Mouse (Mus musculus) kidney, adult 18-20 months (tissue): ENCODE results near the gene Iqgap3.

Source experiments
- DNase-seq: peaks from one replicate; pipeline ENCODE4 v3.0.0; 2021

Gene Iqgap3

DNA sequence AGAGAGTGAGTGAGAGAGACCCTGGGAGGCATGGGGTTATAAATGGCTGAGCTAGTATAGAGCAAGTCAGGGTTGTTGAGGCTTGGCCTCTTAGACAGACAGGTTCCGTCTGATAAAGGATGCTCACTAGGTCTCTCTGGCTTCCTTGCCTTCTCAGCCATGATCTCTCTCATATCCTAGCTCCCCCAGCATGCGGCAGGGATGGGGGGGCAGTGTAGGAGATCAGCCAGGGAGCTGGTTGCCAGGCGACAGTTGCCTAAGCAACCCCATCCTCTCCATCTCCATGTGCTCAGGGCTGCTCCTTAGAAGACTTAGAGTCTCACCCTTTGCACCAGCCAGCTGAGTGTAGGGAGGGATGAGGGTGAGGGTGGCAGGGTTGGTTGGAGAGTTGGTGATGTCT, 70.3 kb downstream of the Iqgap3 start:
- DNase-seq = no peak

DNA sequence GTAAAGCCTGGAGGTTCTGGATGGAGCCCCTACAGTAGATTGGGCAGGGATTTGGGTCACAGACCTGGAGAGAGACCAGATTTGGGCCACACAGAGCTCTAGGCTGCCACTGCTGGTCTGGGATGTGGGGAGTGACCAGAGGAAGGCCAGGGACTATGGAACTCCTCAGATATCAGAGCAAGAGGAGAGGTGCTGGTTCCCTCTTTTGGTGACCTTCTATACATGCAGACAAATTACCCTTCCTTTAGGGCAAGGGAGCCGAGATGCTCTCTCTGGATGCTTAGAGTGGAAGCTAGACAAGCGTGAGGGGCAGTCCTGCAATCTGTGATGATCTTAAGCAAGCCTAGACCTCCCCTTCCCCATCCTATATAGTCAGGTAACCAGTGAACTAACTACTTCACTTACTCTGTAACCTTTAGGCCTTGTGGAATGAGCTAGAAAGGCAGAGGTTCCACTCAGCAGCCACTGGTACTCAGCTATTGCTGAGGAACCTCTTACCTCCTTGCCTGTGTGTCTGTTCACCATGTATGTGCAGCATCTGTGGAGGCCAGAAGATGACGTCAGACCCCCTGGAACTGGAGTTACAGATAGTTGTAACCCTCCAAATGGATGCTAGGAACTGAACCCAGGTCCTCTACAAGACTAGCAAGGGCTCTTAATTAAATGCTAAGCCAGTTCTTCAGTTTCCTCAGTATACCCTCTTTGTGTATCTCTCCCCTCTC, 71.7 kb downstream of the Iqgap3 start:
- no peak for DNase-seq

DNA sequence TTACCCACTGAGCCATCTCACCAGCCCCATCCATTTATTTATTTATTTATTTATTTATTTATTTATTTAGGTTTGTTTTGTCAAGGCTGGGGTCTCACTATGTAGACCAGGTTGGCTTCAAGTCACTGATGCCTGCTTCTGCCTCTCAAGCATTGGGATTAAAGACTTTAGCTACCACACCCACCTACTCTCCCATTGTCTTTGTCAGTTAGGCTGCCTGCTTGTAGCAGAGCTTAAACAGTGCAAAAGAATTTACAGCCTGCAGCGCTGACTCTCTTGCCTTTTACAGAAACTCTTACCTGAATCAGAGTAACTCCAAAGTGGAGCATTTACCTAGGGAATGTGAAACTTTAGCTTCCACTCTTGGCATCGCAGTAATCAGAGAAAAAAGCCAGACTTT, 72.5 kb downstream of the Iqgap3 start:
- no peak for DNase-seq

DNA sequence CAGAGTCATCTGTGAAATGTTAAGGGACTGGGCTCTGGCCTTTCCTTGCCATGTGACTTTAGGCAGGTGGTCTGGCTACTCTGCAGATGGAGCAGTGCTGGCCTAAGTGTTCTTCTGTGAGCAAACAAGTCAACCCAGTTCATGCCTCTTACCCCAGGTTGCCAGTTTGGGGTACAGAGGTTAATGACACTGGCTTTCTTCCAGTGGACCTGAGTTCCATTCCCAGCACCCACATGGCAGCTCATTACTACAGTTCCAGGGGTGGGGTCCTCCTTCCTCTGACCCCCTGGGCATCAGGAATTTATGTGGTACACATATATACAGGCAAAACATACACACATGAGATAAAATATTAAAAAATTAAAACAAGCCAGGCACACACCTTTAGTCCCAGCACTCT, 75.0 kb downstream of the Iqgap3 start:
- no peak for DNase-seq

DNA sequence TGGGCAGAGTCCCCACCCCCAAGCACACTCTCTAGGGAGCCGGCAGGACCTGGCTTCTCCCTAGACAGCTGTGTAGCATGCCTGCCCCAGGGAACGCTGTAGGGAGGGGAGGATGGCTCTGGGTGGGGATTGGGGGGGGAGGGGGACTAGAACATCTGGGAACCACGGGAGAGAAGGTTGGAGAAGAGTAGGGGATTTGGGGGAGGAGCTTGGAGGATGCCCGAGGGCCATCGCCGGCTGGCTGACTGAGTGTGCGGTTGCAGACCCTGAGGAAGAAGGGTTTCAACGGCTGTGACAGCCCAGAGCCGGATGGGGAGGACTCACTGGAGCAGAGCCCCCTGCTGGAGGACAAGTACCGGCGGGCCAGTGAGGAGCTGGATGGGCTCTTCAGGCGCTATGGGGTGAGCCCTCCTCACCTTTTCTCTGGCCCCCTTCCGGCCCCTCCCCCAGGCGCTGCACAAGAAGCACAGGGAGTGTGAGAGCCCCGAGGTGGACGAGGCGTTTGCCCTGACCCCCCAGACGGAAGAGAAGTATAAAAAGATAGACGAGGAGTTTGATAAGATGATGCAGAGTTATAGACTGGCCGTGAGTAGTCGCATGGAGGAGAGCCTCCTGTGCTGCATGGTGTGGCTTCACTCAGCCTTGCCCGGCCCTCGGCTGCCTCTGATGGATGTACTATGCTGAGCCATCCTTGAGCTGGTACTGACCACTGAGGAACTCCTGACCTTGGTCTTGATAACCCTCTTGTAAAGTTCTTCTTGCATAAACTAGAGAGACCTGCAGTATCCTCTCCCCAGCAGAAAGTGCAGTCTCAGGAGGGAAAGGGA, 76.2 kb downstream of the Iqgap3 start:
- no peak for DNase-seq

DNA sequence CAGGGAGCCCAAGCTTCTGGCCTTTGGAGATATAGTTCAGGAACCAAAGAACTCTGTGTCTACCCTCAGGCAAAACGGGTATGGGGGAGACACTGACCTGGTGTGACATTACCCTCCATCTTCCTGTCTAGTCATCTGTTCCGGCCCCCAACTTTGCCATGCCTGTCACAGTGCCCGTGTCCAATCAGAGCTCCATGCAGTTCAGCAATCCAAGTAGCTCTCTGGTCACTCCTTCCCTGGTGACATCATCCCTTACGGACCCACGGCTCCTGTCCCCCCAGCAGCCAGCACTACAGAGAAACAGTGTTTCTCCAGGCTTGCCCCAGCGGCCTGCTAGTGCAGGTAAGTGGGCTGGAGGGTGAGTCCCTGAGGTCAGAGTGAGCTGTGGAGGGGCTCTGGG, 77.2 kb downstream of the Iqgap3 start:
- DNase-seq = no peak

DNA sequence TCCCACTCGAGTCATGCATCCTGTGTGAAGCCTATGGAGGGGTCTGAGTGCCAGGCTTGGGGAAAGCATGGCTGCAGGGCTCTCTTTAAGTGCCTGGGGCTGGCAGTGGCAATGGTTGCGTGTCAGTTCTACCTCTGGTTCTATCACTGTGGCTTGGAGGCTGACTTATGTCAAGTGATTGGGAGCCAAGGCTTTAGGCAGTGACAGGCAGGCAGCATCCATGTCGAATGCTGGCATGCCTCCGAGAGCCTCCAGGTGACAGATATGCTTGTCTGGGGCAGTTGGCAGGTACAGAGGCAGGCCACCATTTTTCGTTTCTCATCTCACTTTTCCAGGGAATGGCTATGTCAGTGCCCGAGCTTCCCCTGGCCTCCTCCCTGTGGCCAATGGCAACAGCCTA, 79.1 kb downstream of the Iqgap3 start:
- no peak for DNase-seq

DNA sequence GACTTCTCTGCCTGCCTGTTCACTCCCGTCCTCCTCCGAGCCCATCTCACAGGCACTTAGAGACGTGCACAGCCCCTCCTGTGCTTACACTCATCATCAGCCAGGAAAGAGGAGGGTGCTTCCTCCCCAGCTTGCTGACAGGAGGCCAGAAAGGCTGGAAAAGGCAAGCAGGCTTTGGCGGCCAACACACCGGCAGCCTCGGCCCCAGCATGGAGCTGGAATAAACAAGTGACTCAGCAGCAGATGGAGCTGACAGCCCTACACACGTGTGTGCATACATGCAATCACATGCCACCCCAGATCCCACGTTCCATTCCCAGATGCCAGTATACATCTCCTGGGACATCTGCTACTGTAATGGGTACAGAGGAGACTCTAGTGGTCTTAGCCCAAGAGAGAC, 80.5 kb downstream of the Iqgap3 start:
- no peak for DNase-seq

DNA sequence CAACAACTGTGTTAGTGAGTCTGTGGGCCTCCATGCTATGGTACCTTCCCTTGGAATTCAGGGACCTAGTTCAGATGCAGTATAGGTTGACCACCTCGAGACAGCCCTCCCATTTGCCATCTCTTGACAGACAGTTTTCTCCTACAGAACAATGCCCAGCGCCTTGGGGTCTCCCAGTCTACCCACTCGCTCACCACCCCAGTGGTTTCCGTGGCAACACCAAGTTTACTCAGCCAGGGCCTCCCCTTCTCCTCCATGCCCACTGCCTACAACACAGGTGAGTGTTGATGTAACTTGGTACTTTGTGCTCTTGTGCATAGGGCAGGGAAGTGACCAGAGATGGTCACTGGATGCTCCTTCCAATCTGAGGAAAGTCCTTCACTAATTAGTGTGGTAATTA, 81.0 kb downstream of the Iqgap3 start:
- no peak for DNase-seq

DNA sequence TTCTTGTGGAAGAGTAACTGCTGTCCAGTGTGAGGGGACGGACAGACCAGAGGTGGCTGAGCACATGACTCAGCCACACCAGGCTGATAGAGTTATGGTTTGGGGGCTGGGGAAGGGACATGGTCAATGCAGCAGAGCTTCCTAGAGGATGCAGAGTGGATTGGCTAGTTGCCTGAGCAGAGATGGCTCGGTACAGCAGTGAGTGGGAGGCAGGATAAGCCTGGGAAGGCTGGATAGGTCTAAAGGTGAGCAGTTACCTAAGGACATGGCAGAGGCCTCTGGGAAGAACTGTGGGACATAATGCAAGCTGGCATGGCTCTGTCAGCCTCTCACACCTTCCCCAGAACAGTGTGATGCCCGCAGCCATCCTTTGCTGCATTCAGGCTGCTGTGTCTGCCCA, 82.1 kb downstream of the Iqgap3 start:
- DNase-seq = no peak

DNA sequence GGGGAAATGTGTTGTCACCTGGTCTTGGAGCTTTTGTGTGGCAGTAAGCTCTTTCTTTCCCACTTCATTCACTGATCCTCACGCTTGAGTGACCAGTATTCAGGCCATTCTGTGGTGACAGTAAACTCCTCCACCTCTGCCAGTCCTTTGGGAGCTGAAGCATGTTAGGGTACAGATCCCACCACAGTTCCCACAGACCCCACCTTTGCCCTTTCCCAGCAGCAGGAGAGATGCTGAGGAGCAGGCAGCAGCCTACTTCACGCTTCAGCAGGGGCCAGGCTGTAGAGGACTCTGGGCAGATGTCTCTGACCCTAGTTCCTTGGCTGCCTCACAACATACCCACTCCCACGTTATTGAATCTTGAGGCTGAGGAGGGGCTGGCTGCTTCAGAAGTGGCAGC, 82.5 kb downstream of the Iqgap3 start:
- no peak for DNase-seq

DNA sequence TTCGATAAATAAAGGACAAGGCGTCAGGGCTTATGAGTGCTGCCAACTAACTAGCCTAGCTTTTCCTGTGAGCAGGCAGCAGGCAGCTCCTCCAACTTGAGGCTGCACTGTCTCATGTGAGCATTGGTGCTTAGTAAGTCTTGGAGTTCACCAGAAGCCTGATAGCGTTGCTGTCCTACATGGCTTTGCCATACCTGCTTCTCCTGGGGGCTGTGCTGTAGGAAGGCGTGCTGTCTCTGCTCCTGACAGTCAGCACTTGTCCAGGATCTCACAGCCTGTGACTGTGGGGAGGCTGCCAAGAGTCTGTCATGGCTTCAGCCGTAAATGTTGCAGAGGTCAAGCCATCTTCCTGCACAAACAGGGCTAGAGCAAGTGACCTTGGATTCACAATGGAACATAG, 84.3 kb downstream of the Iqgap3 start:
- peak; percentile 44 for DNase-seq

DNA sequence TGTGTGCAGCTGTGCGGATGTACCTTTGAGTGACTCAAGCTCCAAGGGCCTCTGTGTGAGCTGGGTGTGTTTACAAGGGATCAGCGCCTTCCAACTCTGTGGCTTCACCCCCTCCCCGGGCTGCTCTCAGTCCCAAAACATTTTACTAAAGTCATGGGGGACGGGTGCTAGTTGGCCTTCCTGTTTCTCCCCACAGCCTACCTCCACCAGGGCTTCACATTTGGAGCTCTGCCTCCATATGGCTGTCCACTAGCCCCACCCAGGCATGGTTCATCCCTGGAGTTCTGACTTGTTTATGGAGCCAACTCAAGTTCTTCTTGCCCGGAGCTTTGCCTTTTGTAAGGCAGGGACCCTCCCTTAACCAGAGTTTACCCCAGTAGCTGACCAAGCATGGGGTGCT, 88.6 kb downstream of the Iqgap3 start:
- DNase-seq = no peak
